Mouse (Mus musculus) heart, embryonic 16.5 days (tissue): ENCODE results near the gene Zfp385b. TPM values are rescaled to one million over a fixed set of nuclear protein-coding genes. Genes with fewer than 3 reads are reported as not detected.
"Not testable (repeated sequence)": the region's sequence is repeated elsewhere in the genome, so short reads cannot be mapped to it uniquely, and the experiment has no call there.

Experiments used
- ATAC-seq: fragments of 200-750 bp; cut with Nextera tagmentation; replicated peaks from 2 replicates; pipeline ENCODE4 v1.8.0; 2017; ENCODE audit warnings: moderate number of reproducible peaks; ENCODE audit not compliant: insufficient read depth, low FRiP score; ENCODE audit errors: extremely low read depth
- H3K27ac ChIP-seq: fragments of 300-500 bp; sonication (generic); 2 replicates; pipeline ENCODE4 v1.5.1; 2014; ENCODE audit warnings: mild to moderate bottlenecking, low read length, control low read depth, moderate library complexity
- H3K27me3 ChIP-seq: fragments of 300-500 bp; sonication (generic); 2 replicates; pipeline ENCODE4 v1.6.1; 2014; ENCODE audit warnings: low read length, mixed read lengths; ENCODE audit not compliant: control insufficient read depth, insufficient read depth
- H3K36me3 ChIP-seq: fragments of 300-500 bp; sonication (generic); 2 replicates; pipeline ENCODE4 v1.6.1; 2014; ENCODE audit not compliant: control insufficient read depth, insufficient read depth
- H3K4me1 ChIP-seq: fragments of 300-500 bp; sonication (generic); 2 replicates; pipeline ENCODE4 v1.6.1; 2014; ENCODE audit warnings: low read length, mixed read lengths; ENCODE audit not compliant: control insufficient read depth, insufficient read depth
- H3K4me2 ChIP-seq: fragments of 300-500 bp; sonication (generic); 2 replicates; pipeline ENCODE4 v1.6.1; 2014; ENCODE audit warnings: low read depth, mild to moderate bottlenecking, control low read depth, low read length
- H3K4me3 ChIP-seq: fragments of 300-500 bp; sonication (generic); 2 replicates; pipeline ENCODE4 v1.5.1; 2014; ENCODE audit warnings: mild to moderate bottlenecking, control low read depth, low read length
- H3K9ac ChIP-seq: fragments of 300-500 bp; sonication (generic); 2 replicates; pipeline ENCODE4 v1.6.1; 2014; ENCODE audit warnings: low read length, control low read depth
- H3K9me3 ChIP-seq: fragments of 300-500 bp; sonication (generic); replicated peaks from 2 replicates; pipeline ENCODE4 v1.6.1; 2016; ENCODE audit warnings: low read length; ENCODE audit not compliant: control insufficient read depth
- WGBS: fragments of 180-500 bp; shearing (Covaris S2); extraction: QIAGEN DNeasy Blood & Tissue Kit; methylation state at CpG from one replicate; pipeline ENCODE4 v1.1.7; 2014; 5-methylcytosine and 5-hydroxymethylcytosine counted together
- polyA plus RNA-seq: library from polyadenylated mRNA; unstranded; fragments of >200 nt; fragmentation: Nextera tagmentation; extraction: Ambion mirVana; gene quantifications from 2 replicates; pipeline ENCODE4 v1.2.1, GENCODE M21; 2015

Gene Zfp385b
- polyA plus RNA-seq, 1 experiment from 2014 or later = 3.8 TPM

DNA sequence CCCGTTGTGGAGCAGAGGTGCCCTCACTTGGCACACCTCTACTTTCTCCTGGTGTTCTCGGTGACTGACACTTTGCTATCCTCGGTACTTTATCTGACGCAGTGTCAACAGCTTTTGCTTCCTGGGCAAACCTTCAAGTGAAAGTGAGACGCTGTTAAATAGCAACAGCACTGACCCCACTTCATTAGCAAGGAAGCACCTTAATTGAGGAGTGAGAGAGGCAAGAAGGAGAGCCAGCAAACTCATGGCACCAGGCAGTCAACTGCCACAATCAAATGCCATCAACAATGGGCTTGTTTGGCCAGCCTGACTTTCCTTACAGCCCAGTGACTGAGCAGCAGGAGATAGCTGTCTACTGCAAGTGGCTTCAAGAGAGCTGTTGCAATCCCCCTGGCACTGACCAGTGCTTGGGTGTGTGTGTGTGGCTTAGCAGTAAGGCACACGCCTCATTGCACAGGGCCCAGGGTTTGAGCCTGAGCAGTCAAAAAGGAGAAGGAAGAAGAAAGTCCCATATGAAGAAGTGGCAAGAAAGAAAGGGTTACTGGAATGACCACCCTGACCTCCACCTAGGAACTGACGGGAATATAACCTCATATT is 365.0 kb downstream of the Zfp385b start:
- H3K27me3 ChIP-seq = no peaks in the 10 kb centered on the region
- 41% methylated on average over 7 of the region's 7 CpGs for WGBS
- H3K9ac ChIP-seq = no peak overlapping the region
- H3K4me3 ChIP-seq = no peak overlapping the region; the same call in 1 of the 2 replicates
- 0 out of 2 replicates have a peak overlapping the region, but pooled peaks have one; percentile 3 for H3K27ac ChIP-seq
- no peaks in the 10 kb centered on the region for H3K9me3 ChIP-seq
- no peaks in the 10 kb centered on the region for H3K36me3 ChIP-seq
- ATAC-seq = no peak
- peaks cover 7% of the 10 kb centered on the region for H3K4me1 ChIP-seq
- H3K4me2 ChIP-seq = peak overlapping the region; percentile 31

DNA sequence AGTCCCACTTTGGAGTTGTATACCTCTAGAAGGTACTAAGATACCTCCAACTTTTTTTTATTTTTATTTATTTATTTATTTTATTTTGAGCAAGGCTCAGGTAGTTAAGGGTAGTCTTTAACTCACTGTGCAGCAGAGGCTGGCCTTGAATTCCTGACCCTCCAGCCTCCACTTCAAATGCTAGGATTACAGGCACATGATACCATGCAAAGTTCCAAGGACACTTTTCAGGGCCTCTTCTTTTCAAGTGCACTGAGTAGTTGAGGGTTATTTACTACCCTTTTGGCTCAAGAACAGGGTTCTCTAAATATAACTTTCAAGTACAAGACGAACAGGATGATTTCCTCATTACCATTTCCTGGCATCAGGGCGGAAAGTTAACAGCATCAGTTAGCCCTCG is 365.7 kb downstream of the Zfp385b start:
- no peaks in the 10 kb centered on the region for H3K27me3 ChIP-seq
- H3K27ac ChIP-seq = no peak overlapping the region
- H3K4me3 ChIP-seq = no peak overlapping the region
- peak overlapping the region; percentile 31 for H3K4me2 ChIP-seq
- H3K9ac ChIP-seq = no peak overlapping the region
- no peaks in the 10 kb centered on the region for H3K36me3 ChIP-seq
- peaks cover 7% of the 10 kb centered on the region for H3K4me1 ChIP-seq
- WGBS = 20% methylated on average over 3 of the region's 3 CpGs
- H3K9me3 ChIP-seq = no peaks in the 10 kb centered on the region
- no peak for ATAC-seq

DNA sequence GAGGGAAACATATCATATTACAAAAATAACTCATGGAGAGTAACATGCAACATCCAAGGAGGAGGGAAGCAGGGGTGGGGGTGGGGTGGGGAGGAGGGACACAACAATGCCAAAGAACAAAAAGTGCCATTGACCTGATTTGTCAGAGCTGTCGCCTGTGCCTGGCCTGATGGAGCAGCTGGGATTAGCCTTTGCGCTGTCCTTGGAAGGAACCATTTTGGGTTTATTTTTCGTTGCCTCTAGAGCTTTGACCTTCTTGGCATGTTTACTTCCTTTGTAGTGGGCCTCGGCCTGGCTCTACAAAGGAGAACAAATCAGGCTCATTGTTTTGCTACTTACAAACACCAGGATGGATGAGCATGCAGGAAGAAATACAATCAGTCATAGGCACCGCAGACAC is 369.4 kb downstream of the Zfp385b start:
- ATAC-seq, H3K4me3 ChIP-seq, H3K9ac ChIP-seq, H3K4me2 ChIP-seq, H3K27ac ChIP-seq, H3K9me3 ChIP-seq, H3K27me3 ChIP-seq, H3K36me3 ChIP-seq: not testable (repeated sequence)
- H3K4me1 ChIP-seq = peaks cover 11% of the 10 kb centered on the region
- 63% methylated on average over 5 of the region's 5 CpGs for WGBS

DNA sequence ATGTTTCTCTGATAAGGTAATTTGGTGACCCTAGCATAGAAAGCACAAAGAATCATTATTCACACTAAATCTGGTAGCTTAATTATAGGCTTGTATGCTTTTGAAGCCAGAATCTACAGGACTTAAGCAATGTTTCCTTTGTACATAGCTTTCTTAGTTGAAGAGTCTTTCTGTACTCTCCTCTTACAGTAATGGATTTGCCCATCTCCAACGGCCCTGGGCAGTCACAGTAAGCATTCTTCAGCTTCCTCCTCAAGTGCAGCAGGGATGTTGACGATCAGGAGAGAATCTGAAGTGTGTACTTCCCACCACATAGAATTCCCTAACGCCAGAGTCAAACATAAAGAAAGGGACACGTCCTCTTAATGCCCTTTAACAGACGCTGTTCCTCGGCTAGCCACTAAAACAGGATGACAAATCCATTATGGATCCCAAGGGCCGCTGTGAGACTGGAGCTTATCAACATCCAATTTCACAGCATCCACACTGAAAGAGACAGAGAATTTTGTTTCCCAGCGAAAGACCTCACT is 370.4 kb downstream of the Zfp385b start:
- peaks cover 8% of the 10 kb centered on the region for H3K4me1 ChIP-seq
- no peaks in the 10 kb centered on the region for H3K27me3 ChIP-seq
- no peak overlapping the region for H3K4me3 ChIP-seq
- ATAC-seq = no peak
- H3K27ac ChIP-seq = no peak overlapping the region
- no peaks in the 10 kb centered on the region for H3K36me3 ChIP-seq
- 33% methylated on average over 8 of the region's 8 CpGs for WGBS
- H3K9me3 ChIP-seq = no peaks in the 10 kb centered on the region
- no peak overlapping the region for H3K9ac ChIP-seq
- H3K4me2 ChIP-seq = no peak overlapping the region

DNA sequence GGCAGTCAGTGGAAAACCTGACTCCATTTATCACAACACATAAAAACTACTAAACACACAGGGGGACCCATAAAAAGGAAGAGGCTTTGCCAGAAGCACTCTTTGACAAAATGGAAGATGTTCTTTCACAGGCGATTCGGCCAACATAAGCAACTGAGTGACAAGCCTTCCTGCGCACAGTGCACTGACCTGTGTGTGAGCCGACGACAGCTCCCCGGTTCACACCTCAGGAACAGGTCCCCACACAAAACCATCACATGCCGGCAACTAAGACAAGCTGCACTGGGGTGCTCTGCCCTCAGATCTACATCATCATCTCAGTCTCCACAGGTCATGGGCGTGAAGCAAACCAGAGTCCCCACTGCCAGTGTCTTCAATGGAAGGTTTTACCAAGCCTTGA is 375.2 kb downstream of the Zfp385b start:
- no peaks in the 10 kb centered on the region for H3K9me3 ChIP-seq
- WGBS = 78% methylated on average over 8 of the region's 8 CpGs

DNA sequence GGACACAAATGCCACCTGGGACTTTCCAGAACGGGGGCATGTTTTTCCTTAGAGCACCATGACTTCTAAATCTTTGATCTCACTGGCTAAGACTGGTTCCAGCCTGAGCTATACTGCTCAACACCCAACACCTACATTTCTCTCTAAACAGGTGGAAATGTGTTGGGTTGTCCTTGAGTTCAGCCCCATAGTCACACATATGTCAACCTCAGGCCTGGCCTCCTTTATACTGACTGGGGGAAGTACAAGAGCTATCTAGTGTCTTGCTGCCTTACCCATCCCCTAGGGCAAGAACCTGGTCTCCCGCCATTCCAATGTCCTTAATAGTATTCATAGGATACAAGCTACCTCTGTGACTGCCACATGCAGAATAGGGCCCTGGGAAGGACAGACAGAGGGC is 378.8 kb downstream of the Zfp385b start:
- WGBS = 84% methylated on average over 2 of the region's 2 CpGs
- Histone ChIP-seq H3K9me3 (no peaks in the 10 kb centered on the region), H3K4me2 (no peak overlapping the region), H3K27me3 (no peaks in the 10 kb centered on the region), H3K9ac (no peak overlapping the region), H3K27ac (no peak overlapping the region), H3K4me3 (no peak overlapping the region), H3K36me3 (no peaks in the 10 kb centered on the region), H3K4me1 (peaks cover 2% of the 10 kb centered on the region)
- no peak for ATAC-seq

More for the DNA sequence above, 375.2 kb downstream of the Zfp385b start:
- Histone ChIP-seq H3K4me3 (no peak overlapping the region), H3K4me2 (no peak overlapping the region), H3K9ac (no peak overlapping the region), H3K27me3 (no peaks in the 10 kb centered on the region), H3K36me3 (no peaks in the 10 kb centered on the region), H3K27ac (no peak overlapping the region), H3K4me1 (peaks cover 4% of the 10 kb centered on the region; the same call in 1 of the 2 replicates)
- no peak for ATAC-seq

DNA sequence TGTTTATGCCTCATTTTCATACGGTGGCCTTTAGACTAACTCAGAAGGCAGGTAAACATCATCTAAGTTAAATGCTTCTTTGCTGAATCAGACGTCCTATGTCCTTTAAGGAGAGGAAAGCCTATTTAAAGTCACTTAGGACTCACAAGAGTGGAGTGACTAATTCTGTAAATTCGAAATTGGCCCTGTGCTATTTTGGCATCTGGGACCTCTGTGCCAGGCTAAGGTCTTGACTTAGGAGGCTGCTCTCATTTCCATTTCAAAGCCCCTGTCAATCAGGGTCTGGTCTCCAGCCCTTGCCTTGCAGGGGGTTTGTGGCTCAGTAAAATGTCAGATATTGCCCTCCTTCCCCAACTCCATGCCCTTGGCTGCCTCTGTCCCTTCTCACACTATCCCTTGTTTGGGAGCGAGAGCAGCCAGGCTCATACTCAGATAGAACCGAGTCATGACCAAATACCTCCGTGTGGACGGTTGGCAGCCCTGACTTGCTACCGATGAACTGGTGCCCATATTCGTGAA is 383.1 kb downstream of the Zfp385b start:
- no peak overlapping the region for H3K4me2 ChIP-seq
- ATAC-seq = no peak
- no peak overlapping the region for H3K4me3 ChIP-seq
- H3K9ac ChIP-seq = no peak overlapping the region
- H3K9me3 ChIP-seq = no peaks in the 10 kb centered on the region
- H3K4me1 ChIP-seq = peaks cover 2% of the 10 kb centered on the region
- WGBS = 67% methylated on average over 9 of the region's 9 CpGs
- H3K27ac ChIP-seq = no peak overlapping the region
- H3K27me3 ChIP-seq = no peaks in the 10 kb centered on the region
- H3K36me3 ChIP-seq = no peaks in the 10 kb centered on the region

DNA sequence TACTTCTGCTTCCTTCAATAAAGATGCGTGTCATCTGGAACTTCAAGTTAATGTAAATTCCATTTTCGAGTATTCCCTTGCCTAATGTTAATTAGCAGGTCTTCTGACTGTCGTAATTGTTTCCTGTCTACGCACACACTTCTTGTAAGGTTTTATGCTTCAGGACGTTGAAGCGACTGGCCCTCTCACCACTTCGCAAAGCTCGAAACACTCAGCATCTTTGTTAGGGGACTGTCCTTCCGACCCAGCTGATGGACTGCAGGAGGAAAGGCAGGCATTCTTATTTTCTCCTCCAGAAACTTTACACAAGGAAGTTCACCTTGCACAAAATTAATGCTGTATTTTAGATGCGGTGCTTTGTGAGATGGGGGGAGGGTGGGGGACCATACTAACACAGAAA is 400.0 kb downstream of the Zfp385b start:
- no peak overlapping the region for H3K9ac ChIP-seq
- no peaks in the 10 kb centered on the region for H3K9me3 ChIP-seq
- no peak overlapping the region for H3K27ac ChIP-seq
- H3K4me3 ChIP-seq = no peak overlapping the region
- no peak for ATAC-seq
- no peaks in the 10 kb centered on the region for H3K4me1 ChIP-seq
- H3K4me2 ChIP-seq = no peak overlapping the region
- no peaks in the 10 kb centered on the region for H3K36me3 ChIP-seq
- no peaks in the 10 kb centered on the region for H3K27me3 ChIP-seq
- 74% methylated on average over 10 of the region's 10 CpGs for WGBS

DNA sequence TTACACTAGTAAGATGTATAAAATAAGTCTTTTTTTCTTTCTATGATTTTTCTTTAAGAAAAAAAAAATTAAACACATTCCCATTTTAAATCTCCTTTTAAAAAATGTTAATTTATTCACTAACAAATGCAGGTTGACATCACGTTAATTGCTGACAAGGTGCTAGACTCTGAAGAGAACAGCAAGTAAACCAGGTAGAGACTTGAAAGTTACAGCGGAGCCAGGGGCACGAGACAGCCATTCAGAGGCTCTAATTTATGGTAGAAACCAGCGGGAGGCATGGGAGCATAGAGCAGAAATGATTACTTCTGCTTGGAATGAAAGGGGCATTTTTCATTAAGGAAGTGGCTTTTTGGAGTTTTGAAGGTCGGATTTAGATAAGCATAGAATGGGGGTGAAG is 401.4 kb downstream of the Zfp385b start:
- H3K4me1 ChIP-seq = no peaks in the 10 kb centered on the region
- no peak overlapping the region for H3K27ac ChIP-seq
- H3K27me3 ChIP-seq = no peaks in the 10 kb centered on the region
- no peak overlapping the region for H3K4me2 ChIP-seq
- 68% methylated on average over 5 of the region's 5 CpGs for WGBS
- H3K36me3 ChIP-seq = no peaks in the 10 kb centered on the region
- ATAC-seq = no peak
- no peak overlapping the region for H3K9ac ChIP-seq
- no peak overlapping the region for H3K4me3 ChIP-seq
- H3K9me3 ChIP-seq = no peaks in the 10 kb centered on the region
